Mouse (Mus musculus) brain, adult 2 months (tissue): ENCODE measurements around the gene Slc12a3.

Experiments used
- DNase-seq: peaks from one replicate; pipeline ENCODE4 v3.0.0; 2011; ENCODE audit warnings: low read depth, low spot score

Gene Slc12a3

DNA sequence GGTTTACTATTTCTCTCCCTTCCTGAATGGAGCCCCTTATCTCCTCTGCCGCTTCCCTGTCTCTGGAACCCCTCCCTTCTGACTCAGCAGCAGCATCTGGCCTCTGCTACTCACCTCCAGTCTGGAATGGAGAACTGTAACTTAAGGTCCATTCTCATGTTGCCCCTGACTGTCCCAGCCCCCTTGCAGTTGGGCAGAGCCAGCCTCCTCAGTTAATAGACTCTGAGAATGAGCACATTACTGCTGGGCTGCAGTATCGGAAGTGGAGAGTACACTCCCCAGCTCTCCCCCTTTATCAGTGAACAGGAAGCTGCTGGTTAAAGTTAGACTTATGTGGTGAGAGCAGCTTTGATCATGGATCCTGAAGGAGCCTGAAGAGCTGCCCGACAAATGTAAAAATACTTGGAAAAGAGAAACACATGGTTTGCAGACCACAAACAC, 46.6 kb downstream of the Slc12a3 start:
- no peak for DNase-seq

DNA sequence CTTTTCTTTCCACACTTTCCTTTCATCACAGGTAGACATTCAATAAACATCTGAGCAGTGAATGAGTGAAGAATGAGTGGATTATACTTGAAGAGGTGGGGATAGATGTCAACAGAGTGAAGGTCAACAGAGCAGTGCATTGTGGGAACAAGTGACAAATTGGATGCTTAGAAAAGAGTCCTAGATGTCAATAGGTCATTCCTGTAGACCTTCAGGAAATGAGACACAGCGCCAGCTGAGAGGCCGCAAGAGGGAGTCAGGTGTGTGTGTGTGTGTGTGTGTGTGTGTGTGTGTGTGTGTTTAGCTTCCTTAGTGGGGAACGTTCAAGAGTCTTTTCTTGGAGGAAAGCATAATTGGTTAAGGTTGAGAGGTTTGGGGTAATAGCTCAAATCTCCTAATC, 47.2 kb downstream of the Slc12a3 start:
- DNase-seq: no peak

DNA sequence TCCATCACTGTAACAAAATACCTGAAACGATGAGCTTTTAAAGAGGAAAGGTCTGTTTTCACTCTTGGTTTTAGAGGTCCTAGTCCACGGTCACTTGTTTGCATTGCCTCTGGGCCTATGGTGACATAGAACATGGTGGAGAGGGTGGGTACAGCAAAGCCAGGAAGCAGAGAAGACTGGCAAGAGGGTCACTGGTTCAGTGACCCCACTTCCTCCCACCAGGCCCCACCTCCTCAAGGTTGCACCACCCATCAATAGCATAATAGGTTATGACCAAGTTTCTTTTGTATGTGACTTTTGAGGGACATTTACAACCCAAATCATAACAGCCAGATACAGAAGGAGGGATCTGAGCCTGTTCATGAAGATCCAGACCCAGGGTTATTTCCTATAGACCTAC, 47.6 kb downstream of the Slc12a3 start:
- DNase-seq: no peak

DNA sequence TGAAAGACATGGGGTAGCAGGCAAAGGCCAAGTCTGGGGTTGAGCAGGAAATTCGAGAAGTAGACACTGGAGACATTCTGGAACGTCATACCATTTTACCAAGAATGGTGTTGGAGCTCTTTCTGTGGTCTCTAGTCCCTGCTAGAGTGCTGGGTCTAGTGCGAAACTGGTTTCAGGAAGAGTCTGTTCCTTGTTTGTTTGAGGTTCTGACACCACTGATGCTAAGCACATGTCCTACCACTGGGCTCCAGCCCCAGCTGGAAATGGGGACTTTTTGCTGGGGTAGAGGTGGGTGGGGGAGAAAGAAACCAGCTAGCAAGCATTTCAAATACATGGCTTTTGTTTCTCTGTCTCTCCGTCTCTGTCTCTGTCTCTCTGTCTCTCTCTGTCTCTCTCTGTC, 48.0 kb downstream of the Slc12a3 start:
- no peak for DNase-seq

DNA sequence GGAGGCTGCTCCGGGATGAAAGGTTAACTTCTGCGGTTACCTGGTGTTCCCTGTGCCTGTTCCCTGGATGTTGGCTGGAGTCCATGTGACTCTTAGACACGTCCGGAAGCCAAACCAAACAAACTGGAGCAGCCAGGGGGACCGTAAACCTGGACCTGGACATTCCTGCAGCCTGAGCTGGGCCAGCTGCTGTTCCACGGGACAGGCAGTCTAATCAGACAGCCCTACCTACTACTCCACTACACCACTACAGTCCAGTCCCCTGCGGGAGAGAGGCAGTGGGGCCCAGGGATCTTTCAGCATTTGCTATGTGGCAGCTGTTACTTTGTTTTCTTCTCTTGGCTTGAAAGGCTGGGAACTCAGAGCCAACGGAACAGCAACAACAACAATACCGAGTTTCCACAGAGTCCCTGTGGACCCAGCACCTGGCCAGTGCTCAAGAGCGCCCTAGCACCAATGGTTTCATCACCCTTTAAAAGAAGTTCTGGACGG, 48.8 kb downstream of the Slc12a3 start:
- no peak for DNase-seq

DNA sequence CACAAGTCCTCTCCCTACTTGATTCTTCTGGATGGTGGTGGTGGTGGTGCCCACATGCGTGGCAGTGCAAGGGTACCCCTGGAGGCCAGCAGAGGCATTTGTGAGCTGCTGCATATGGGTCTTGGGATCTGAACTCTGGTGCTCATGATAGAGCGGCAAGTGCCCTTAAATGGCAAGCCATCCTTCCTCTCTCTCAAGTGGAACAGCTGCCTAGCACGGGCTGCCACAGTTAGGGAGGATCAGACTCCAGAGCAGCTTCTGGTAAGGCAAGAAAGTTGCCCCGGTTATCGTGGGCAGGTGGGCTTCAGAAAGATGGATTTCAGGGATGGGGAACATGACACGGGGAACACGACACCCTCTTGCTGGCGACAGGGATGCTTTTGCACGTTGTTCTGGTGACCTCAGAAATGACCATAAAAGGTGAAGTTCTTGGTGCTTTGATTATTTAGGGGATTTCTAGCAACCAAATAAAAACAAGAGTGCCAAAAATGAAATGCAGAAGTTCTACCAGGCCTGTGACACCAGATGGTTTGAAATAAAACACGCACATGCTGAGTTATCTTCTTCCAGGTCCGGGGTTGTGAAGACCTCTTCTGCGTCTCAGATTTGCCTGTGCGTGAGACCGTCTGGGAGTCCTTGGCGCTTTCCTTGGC, 49.9 kb downstream of the Slc12a3 start:
- DNase-seq: no peak

- DNase-seq: no peak
Measured at GRCm38 (mm10) chr8:94379686-94380085, 50.7 kb downstream of the Slc12a3 start.

- no peak for DNase-seq
Measured at GRCm38 (mm10) chr8:94384166-94384565, 55.2 kb downstream of the Slc12a3 start.

GRCm38 (mm10) chr8:94385506-94386213, 56.7 kb downstream of the Slc12a3 start:
- DNase-seq: no peak

DNA sequence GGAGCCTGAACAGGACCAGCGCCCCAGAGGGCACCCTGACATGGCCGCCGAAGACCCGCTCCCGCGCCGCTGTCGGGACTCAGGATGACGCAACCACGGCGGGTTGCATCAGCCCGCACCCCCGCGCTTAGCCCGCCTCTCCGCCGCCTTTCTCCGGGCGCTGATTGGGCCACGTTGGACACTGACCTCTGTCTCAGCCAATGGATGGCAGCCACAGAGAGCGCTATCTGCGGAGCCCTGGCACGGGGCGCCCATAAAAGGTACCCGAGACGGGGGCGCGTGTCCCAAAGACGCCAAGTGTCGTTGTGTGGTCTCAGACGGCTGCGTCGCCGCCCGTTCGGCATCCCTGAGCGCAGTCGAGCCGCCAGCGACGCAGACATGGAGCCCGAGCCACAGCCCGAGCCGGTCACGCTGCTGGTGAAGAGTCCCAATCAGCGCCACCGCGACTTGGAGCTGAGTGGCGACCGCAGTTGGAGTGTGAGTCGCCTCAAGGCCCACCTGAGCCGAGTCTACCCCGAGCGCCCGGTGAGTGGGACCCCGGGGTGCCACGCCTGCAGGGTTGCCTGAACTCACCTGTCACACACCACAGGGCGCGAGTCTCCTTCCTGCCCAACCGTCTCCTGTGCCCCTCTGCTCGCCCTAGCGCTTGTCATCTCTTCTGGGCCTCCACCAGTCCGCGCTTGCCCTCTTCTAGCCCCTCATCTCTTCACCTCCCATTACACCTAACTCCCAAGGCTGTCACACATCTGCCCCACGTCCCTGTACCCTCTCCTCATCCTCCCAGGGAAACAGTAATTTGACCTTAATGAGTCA, 57.4 kb downstream of the Slc12a3 start, which contains the start of gene Herpud1:
Herpud1 (plus strand) TSS at position 225 of the 813 bp plus-strand sequence.
- peak; percentile 99 for DNase-seq

- peak; percentile 91 for DNase-seq
Measured at GRCm38 (mm10) chr8:94387027-94387684, 58.2 kb downstream of the Slc12a3 start.

GRCm38 (mm10) chr8:94387785-94388184, 58.8 kb downstream of the Slc12a3 start:
- DNase-seq: no peak

- no peak for DNase-seq
Measured at GRCm38 (mm10) chr8:94389531-94389930, 60.5 kb downstream of the Slc12a3 start.

DNA sequence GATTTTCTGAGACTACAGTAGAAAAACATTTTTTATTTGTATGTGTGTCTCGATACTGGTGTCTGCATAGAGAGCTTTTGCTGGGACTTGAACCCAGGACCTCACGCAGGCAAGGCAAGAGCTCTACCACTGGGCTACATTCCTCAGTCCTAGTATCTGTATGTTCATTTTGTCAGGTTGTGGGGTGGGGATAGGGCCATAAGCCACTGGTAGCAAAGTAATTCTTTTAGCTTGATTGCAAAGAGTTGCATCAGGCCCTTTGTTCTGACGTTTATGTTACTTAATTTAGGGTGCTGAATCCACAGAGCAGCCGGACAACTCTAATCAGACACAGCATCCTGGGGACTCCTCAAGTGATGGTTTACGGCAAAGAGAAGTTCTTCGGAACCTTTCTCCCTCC, 61.4 kb downstream of the Slc12a3 start:
- no peak for DNase-seq

- DNase-seq: no peak
Measured at GRCm38 (mm10) chr8:94390910-94391309, 61.9 kb downstream of the Slc12a3 start.

GRCm38 (mm10) chr8:94392147-94392546, 63.1 kb downstream of the Slc12a3 start:
- DNase-seq: peak; percentile 63

- no peak for DNase-seq
Measured at GRCm38 (mm10) chr8:94392648-94393047, 63.6 kb downstream of the Slc12a3 start.

- DNase-seq: no peak
Measured at GRCm38 (mm10) chr8:94395851-94396540, 67.0 kb downstream of the Slc12a3 start.

- peak; percentile 86 for DNase-seq
Measured at GRCm38 (mm10) chr8:94396964-94397657, 68.1 kb downstream of the Slc12a3 start.

DNA sequence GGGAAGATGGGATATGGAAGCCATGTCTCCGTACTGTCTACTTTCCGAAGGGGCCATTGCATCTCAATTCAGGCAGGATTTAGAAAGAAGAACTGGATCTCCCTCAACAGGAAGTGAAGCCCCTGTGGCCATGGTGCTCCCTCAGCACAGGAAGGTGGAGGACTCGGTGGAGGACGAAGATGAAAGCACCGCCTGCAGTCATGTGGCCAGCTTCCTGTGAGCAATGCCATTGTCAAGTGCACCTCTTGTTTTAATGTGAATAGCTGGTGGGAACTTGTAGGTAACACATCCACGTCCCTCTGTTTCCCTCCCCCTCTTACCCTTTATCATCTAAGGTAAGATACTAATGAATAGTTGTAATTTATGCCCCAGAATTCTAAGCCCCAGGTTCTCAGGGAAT, 69.6 kb downstream of the Slc12a3 start:
- no peak for DNase-seq
